Mouse (Mus musculus) c-Kit-positive CD71-positive TER-119-positive erythroid progenitor cells, embryonic 14.5 days (primary cell): ENCODE data around the gene Zer1.

Source experiments
- DNase-seq: peaks from one replicate; pipeline ENCODE4 v3.0.0-alpha.2; 2013; ENCODE audit warnings: low spot score

The Zer1 gene

GRCm38 (mm10) chr2:30128789-30129188 lies 4.4 kb upstream of the Zer1 start:
- DNase-seq, result no peak

GRCm38 (mm10) chr2:30123729-30124471 lies 485 bp downstream of the Zer1 start:
- DNase-seq, result no peak

- no peak for DNase-seq
Observed at GRCm38 (mm10) chr2:30122766-30123165, 1.6 kb downstream of the Zer1 start.

GRCm38 (mm10) chr2:30120269-30120668 lies 4.1 kb downstream of the Zer1 start:
- DNase-seq, result no peak

- DNase-seq, result no peak
Observed at GRCm38 (mm10) chr2:30119641-30120051, 4.7 kb downstream of the Zer1 start.

GRCm38 (mm10) chr2:30112564-30112963 lies 11.8 kb downstream of the Zer1 start:
- DNase-seq, result no peak

- DNase-seq, result no peak
Observed at GRCm38 (mm10) chr2:30111500-30111899, 12.9 kb downstream of the Zer1 start.

GRCm38 (mm10) chr2:30108260-30108659 lies 16.1 kb downstream of the Zer1 start:
- DNase-seq, result no peak

- DNase-seq, result no peak
Observed at GRCm38 (mm10) chr2:30107646-30108045, 16.7 kb downstream of the Zer1 start.

- peak; percentile 65 for DNase-seq
Observed at GRCm38 (mm10) chr2:30106364-30106763, 18.0 kb downstream of the Zer1 start.

- DNase-seq, result no peak
Observed at GRCm38 (mm10) chr2:30100214-30100613, 24.2 kb downstream of the Zer1 start.

- peak; percentile 57 for DNase-seq
Observed at GRCm38 (mm10) chr2:30095882-30096527, 28.4 kb downstream of the Zer1 start.

GRCm38 (mm10) chr2:30094208-30094588 lies 30.2 kb downstream of the Zer1 start:
- DNase-seq, result no peak

- DNase-seq, result peak; percentile 96
Observed at GRCm38 (mm10) chr2:30093471-30094207, 30.7 kb downstream of the Zer1 start, which contains the start of gene Zdhhc12. Zdhhc12 (minus strand) TSS chr2:30093648.

- no peak for DNase-seq
Observed at GRCm38 (mm10) chr2:30092280-30092918, 32.0 kb downstream of the Zer1 start.

- DNase-seq, result no peak
Observed at GRCm38 (mm10) chr2:30091521-30091920, 32.9 kb downstream of the Zer1 start.

- no peak for DNase-seq
Observed at GRCm38 (mm10) chr2:30087310-30087709, 37.1 kb downstream of the Zer1 start.

- no peak for DNase-seq
Observed at GRCm38 (mm10) chr2:30084632-30085031, 39.8 kb downstream of the Zer1 start.

GRCm38 (mm10) chr2:30084113-30084512 lies 40.3 kb downstream of the Zer1 start:
- DNase-seq, result no peak

- DNase-seq, result no peak
Observed at GRCm38 (mm10) chr2:30080181-30080800, 44.1 kb downstream of the Zer1 start.

GRCm38 (mm10) chr2:30078760-30079159 lies 45.6 kb downstream of the Zer1 start:
- DNase-seq, result no peak

- DNase-seq, result no peak
Observed at GRCm38 (mm10) chr2:30078349-30078712, 46.1 kb downstream of the Zer1 start.
